Mouse (Mus musculus): ENCODE measurements at regions not wholly inside any gene's neighbourhood (a gene's known extent, or its start where the extent isn't known, plus 50 kb on each side); places are given as distances from the start of the nearest gene placed in this dataset.

DNA sequence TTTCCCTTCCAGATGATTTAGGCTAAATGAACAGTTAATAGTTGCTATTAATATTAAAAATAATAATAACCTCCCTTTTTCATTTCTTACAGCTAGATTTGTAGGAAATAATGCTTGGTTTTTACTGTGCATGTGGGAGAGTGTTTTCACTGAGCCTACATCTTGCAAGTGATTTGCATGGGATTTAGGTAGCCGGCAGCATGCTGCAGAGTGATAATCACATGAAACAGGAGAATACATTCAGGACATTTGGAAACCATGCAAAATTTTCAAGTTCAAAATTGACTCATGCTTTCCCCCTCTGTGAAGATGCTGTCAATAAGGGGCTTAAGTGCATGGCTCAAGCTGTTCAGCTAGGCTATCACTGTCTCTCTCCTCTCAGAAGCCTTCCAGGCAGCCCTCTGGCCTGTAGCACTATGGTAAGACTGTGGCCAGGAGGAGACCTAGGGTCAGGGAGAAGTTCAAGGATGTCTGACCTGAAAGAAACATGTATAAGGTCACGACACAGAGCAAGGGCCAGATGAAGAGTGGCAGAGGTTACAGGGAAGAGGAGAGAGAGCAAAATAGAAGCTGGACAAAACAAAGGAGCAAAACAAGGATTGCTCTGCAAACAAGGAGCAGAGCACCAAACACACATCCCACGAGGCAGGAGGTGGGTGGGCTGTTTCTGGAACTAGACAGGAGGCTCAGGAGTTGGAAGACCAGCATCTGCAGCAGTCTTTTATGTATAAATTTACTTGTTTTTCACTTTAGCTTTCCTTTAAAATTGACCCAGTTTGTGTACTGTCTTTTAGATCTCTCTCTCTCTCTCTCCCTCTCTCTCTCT lies 177.5 kb downstream of the Tmem161b start:
- ATAC-seq (ENCODE audit: poor library complexity, severe bottlenecking), result no peak

DNA sequence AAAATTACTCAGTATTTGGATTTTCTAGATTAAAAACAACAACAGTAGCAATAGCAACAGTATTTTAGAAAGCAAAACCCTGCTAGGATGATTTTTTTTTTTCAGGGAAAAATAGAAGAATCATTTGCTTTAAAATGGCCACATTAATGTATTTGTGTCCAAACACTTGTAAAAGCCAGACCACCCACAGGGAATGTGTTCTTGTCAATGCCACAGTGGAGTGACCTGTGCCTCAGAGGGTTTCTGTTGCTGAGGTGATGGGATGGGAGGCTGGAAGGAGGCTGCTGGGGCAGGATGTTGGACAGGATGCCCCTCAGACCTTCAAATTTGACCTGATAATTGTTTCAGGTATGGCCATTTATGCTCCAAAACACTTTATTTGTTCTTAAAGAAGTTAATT lies 178.9 kb downstream of the Tmem161b start:
- ATAC-seq (ENCODE audit: poor library complexity, severe bottlenecking), result no peak

GRCm38 (mm10) chr13:84404566-84405194 lies 182.6 kb downstream of the Tmem161b start:
- ATAC-seq (ENCODE audit: poor library complexity, severe bottlenecking), result no peak

DNA sequence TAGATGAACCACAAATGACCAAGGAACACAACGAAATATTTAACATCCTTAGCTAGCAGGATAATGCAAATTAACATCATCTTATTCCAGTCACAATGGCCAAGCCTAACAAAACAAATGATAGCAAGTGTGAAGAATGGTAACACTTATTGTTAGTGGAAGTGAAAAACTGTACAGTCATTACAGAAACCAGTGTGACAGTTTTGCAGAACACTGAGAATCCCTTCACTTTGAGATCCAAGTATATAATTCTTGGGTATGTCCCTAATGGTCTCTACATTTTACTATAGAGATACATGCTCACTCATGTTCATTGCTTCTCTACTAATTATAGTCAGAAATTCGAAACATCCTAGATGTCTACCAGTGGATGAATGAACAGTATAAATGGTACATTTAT lies 212.3 kb downstream of the Tmem161b start:
- ATAC-seq (ENCODE audit: poor library complexity, severe bottlenecking), result no peak

GRCm38 (mm10) chr13:84437586-84438443 lies 215.7 kb downstream of the Tmem161b start:
- ATAC-seq (ENCODE audit: poor library complexity, severe bottlenecking), result no peak

- no peak for ATAC-seq (ENCODE audit: poor library complexity, severe bottlenecking)
Measured at GRCm38 (mm10) chr13:84438444-84438766, 216.3 kb downstream of the Tmem161b start.

GRCm38 (mm10) chr13:84448514-84448913 lies 226.4 kb downstream of the Tmem161b start:
- no peak for ATAC-seq (ENCODE audit: poor library complexity, severe bottlenecking)

DNA sequence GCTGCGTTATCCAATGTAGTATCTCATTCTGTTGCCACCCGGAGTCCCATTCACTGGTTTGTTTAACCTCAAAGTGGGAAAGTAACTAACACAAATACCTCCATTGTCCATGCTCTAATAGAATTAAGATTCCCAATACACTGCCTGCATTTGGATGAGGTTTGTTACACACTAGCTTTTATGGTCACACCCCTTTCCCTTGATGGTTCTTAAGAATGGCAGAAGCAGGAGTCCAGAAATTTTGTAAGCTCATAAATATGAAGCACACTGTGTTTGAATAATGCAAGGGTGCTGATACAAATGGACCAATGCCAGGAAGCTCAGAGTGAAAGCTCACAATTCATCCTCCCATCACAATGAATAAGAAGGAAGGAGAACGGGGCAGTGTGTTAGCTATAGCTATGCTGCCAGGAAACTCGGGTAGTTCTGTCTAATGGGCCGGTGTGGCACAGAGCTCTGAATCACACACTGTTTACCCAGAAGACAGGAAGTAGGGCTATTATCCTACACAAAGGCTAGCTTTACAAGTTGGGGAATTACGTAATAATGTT lies 227.0 kb downstream of the Tmem161b start:
- ATAC-seq (ENCODE audit: poor library complexity, severe bottlenecking), result no peak

Data from megakaryocyte, adult 5-6 weeks (primary cell).